Mouse (Mus musculus) ES-Bruce4 (cell line): ENCODE measurements around the gene Mafg. TPM values are rescaled to one million over a fixed set of nuclear protein-coding genes. Genes with fewer than 3 reads are reported as not detected.

Source experiments
- H3K27ac ChIP-seq: 2 replicates; pipeline ENCODE4 v1.5.1; 2012; ENCODE audit warnings: low read length, inconsistent platforms; ENCODE audit not compliant: insufficient read depth
- H3K27me3 ChIP-seq: 2 replicates; pipeline ENCODE4 v1.6.1; 2012; ENCODE audit warnings: mild to moderate bottlenecking, low read length, inconsistent platforms; ENCODE audit not compliant: control insufficient read depth, poor library complexity, insufficient read depth, severe bottlenecking
- H3K36me3 ChIP-seq: 2 replicates; pipeline ENCODE4 v1.6.1; 2012; ENCODE audit warnings: inconsistent platforms, mild to moderate bottlenecking, low read length, moderate library complexity; ENCODE audit not compliant: control insufficient read depth, poor library complexity, insufficient read depth, severe bottlenecking
- H3K4me1 ChIP-seq: one replicate; pipeline ENCODE4 v1.8.1; 2011; ENCODE audit warnings: low read length; ENCODE audit not compliant: control insufficient read depth, insufficient read depth
- H3K4me3 ChIP-seq: 2 replicates; pipeline ENCODE4 v1.5.1; 2011; ENCODE audit warnings: low read depth, mild to moderate bottlenecking, low read length
- H3K9ac ChIP-seq: 2 replicates; pipeline ENCODE4 v1.6.1; 2012; ENCODE audit warnings: low read depth, mild to moderate bottlenecking, inconsistent platforms; ENCODE audit not compliant: poor library complexity, severe bottlenecking
- H3K9me3 ChIP-seq: replicated peaks from 2 replicates; pipeline ENCODE4 v1.6.1; 2012; ENCODE audit warnings: mild to moderate bottlenecking, low read length, inconsistent platforms; ENCODE audit not compliant: control insufficient read depth, poor library complexity, insufficient read depth, severe bottlenecking
- CTCF ChIP-seq: IDR thresholded peaks from one replicate; pipeline ENCODE4 v1.8.1; 2011; ENCODE audit warnings: low read depth, low read length
- EP300 ChIP-seq: IDR thresholded peaks from 2 replicates; pipeline ENCODE4 v1.6.1; 2011; ENCODE audit warnings: low read depth, low read length; ENCODE audit not compliant: insufficient read depth
- POLR2A ChIP-seq: IDR thresholded peaks from one replicate; pipeline ENCODE4 v1.8.1; 2011; ENCODE audit warnings: low read length; ENCODE audit not compliant: insufficient read depth
- polyA plus RNA-seq: library from polyadenylated mRNA; stranded (reverse); fragments of >200 nt; gene quantifications from 2 replicates; pipeline ENCODE4 v1.2.4, GENCODE M21; 2011; ENCODE audit warnings: low read depth; ENCODE audit not compliant: missing spikeins, insufficient read depth, insufficient read length

Gene Mafg
- polyA plus RNA-seq, 1 experiment = 53.0 TPM

- H3K9me3 ChIP-seq = no peaks in the 10 kb centered on the region
- no peaks in the 10 kb centered on the region for H3K4me1 ChIP-seq
- no peaks in the 10 kb centered on the region for H3K27me3 ChIP-seq
- H3K36me3 ChIP-seq = peaks cover 8% of the 10 kb centered on the region; the same call in 1 of the 2 replicates
- no peak overlapping the region for H3K27ac ChIP-seq
- TF ChIP-seq POLR2A (no peak), EP300 (no peak)
- no peak overlapping the region for H3K9ac ChIP-seq
- H3K4me3 ChIP-seq = no peak overlapping the region
Observed at GRCm38 (mm10) chr11:120626785-120627467, 6.5 kb downstream of the Mafg start.

GRCm38 (mm10) chr11:120625152-120625775, 8.1 kb downstream of the Mafg start, which contains the start of gene Sirt7:
Gene Sirt7, minus strand, starts transcription at chr11:120625240.
- peak within 1 kb of the TSS; percentile 4; the same call in 1 of the 2 replicates for H3K27ac ChIP-seq
- peak within 1 kb of the TSS; percentile 62 for H3K9ac ChIP-seq
- H3K27me3 ChIP-seq = no peaks in the 10 kb centered on the region
- H3K4me3 ChIP-seq = peak within 1 kb of the TSS; percentile 72
- H3K9me3 ChIP-seq = no peaks in the 10 kb centered on the region
- TF ChIP-seq POLR2A = no peak
- TF ChIP-seq EP300 = no peak
- TF ChIP-seq CTCF = no peak
- peaks cover 8% of the 10 kb centered on the region; the same call in 1 of the 2 replicates for H3K36me3 ChIP-seq
- no peaks in the 10 kb centered on the region for H3K4me1 ChIP-seq

GRCm38 (mm10) chr11:120624680-120625111, 8.7 kb downstream of the Mafg start:
- Histone ChIP-seq H3K4me3 (peak overlapping the region; percentile 72), H3K36me3 (peaks cover 8% of the 10 kb centered on the region; the same call in 1 of the 2 replicates)
- no peak for TF ChIP-seq CTCF
- no peak for TF ChIP-seq POLR2A
- no peak for TF ChIP-seq EP300

GRCm38 (mm10) chr11:120623961-120624679, 9.3 kb downstream of the Mafg start:
- peak overlapping the region; percentile 62 for H3K9ac ChIP-seq
- H3K9me3 ChIP-seq = no peaks in the 10 kb centered on the region
- H3K36me3 ChIP-seq = peaks cover 7% of the 10 kb centered on the region; the same call in 1 of the 2 replicates
- H3K27me3 ChIP-seq = no peaks in the 10 kb centered on the region
- H3K4me1 ChIP-seq = peaks cover 2% of the 10 kb centered on the region
- H3K4me3 ChIP-seq = peak overlapping the region; percentile 72
- H3K27ac ChIP-seq = no peak overlapping the region
- TF ChIP-seq CTCF (peak; percentile 83), EP300 (no peak)

More at GRCm38 (mm10) chr11:120624680-120625111, 8.7 kb downstream of the Mafg start:
- H3K27me3 ChIP-seq = no peaks in the 10 kb centered on the region
- peak overlapping the region; percentile 62 for H3K9ac ChIP-seq
- no peak overlapping the region for H3K27ac ChIP-seq
- no peaks in the 10 kb centered on the region for H3K9me3 ChIP-seq
- H3K4me1 ChIP-seq = peaks cover 2% of the 10 kb centered on the region

GRCm38 (mm10) chr11:120622805-120623204, 10.6 kb downstream of the Mafg start:
- TF ChIP-seq CTCF = no peak
- TF ChIP-seq POLR2A = no peak
- no peak for TF ChIP-seq EP300
- H3K9me3 ChIP-seq = no peaks in the 10 kb centered on the region
- H3K27ac ChIP-seq = no peak overlapping the region
- peaks cover 2% of the 10 kb centered on the region for H3K4me1 ChIP-seq
- H3K9ac ChIP-seq = no peak overlapping the region
- H3K4me3 ChIP-seq = no peak overlapping the region
- no peaks in the 10 kb centered on the region for H3K36me3 ChIP-seq
- no peaks in the 10 kb centered on the region for H3K27me3 ChIP-seq

- H3K27ac ChIP-seq = 0 out of 2 replicates have a peak overlapping the region, but pooled peaks have one; percentile 9
- H3K9ac ChIP-seq = peak overlapping the region; percentile 43
- peak overlapping the region; percentile 35 for H3K4me3 ChIP-seq
- no peaks in the 10 kb centered on the region for H3K9me3 ChIP-seq
- TF ChIP-seq EP300 = no peak
- TF ChIP-seq CTCF = no peak
- no peak for TF ChIP-seq POLR2A
- H3K36me3 ChIP-seq = no peaks in the 10 kb centered on the region
- H3K4me1 ChIP-seq = peaks cover 4% of the 10 kb centered on the region
- H3K27me3 ChIP-seq = no peaks in the 10 kb centered on the region
Observed at GRCm38 (mm10) chr11:120620195-120620594, 13.2 kb downstream of the Mafg start.
